8 mouse cellular contexts compared by ENCODE assay signal in the genomic region with DNA sequence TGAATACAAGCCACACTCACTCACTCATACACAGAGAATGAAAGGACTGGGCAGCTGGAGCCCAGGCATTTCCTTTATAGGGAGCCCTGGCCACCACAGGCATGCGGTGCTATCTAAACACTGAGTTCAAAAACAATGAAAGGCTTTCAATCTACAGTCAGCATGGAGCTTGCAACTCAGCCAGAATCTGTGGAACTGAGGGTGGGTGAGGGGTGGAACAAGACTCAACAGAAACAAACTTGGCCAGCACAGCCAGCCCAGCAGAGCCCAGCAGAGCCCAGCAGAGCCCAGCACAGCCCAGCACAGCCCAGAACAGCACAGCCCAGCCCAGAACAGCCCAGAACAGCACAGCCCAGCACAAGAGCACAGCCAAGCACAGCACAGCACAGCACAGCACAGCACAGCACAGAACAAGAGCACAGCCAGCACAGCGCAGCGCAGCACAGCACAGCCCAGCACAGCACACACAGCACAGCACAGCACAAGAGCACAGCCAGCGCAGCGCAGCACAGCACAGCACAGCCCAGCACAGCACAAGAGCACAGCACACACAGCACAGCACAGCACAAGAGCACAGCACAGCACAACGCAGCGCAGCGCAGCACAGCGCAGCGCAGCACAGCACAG. TPM values are rescaled to one million over a fixed set of nuclear protein-coding genes. Genes with fewer than 3 reads are reported as not detected.
A peak's percentile ranks its signal among the peaks of the same experiment; 100 is the strongest.
DNase-seq lines count a peak whose midpoint lies in the region; ATAC-seq and TF ChIP-seq lines count a peak whose summit lies in the region.

No protein-coding gene starts in this region.

- no peak overlapping the region for H3K4me3 ChIP-seq in forebrain, embryonic 15.5 days
- H3K4me3 ChIP-seq in limb, embryonic 10.5 days = no peak overlapping the region
- H3K4me3 ChIP-seq in myocyte = no peak overlapping the region

- H3ac ChIP-seq in myocyte (ENCODE audit: control insufficient read depth, insufficient read length) = peak overlapping the region; percentile 0

- peaks cover 9% of the 10 kb centered on the region for H3K36me3 ChIP-seq in forebrain, embryonic 15.5 days
- peaks cover 75% of the 10 kb centered on the region for H3K36me3 ChIP-seq in limb, embryonic 10.5 days
- H3K36me3 ChIP-seq in myocyte (ENCODE audit: control insufficient read depth, insufficient read depth) = peaks cover 30% of the 10 kb centered on the region

- peaks cover 10% of the 10 kb centered on the region; the same call in 1 of the 2 replicates for H3K4me1 ChIP-seq in forebrain, embryonic 15.5 days
- peaks cover 6% of the 10 kb centered on the region; the same call in 1 of the 2 replicates for H3K4me1 ChIP-seq in limb, embryonic 10.5 days

- WGBS in forebrain, embryonic 15.5 days = 83% methylated on average over 10 of the region's 10 CpGs
- 92% methylated on average over 10 of the region's 10 CpGs for WGBS in limb, embryonic 10.5 days

- H3K9ac ChIP-seq in forebrain, embryonic 15.5 days (replicated peaks) = no peak overlapping the region

- no peak overlapping the region for H3K4me2 ChIP-seq in forebrain, embryonic 15.5 days (replicated peaks)
- H3K4me2 ChIP-seq in myocyte (ENCODE audit: low read depth) = peak overlapping the region; percentile 51

- peaks cover 6% of the 10 kb centered on the region for H3K79me2 ChIP-seq in myocyte (ENCODE audit: control insufficient read depth, insufficient read depth)

- H3K9me3 ChIP-seq in forebrain, embryonic 15.5 days = no peaks in the 10 kb centered on the region
- no peaks in the 10 kb centered on the region for H3K9me3 ChIP-seq in limb, embryonic 10.5 days (replicated peaks)

- H3K27me3 ChIP-seq in forebrain, embryonic 15.5 days = no peaks in the 10 kb centered on the region
- no peaks in the 10 kb centered on the region for H3K27me3 ChIP-seq in limb, embryonic 10.5 days (ENCODE audit: low read depth, poor library complexity, severe bottlenecking)
- no peaks in the 10 kb centered on the region for H3K27me3 ChIP-seq in myocyte (ENCODE audit: control insufficient read depth, insufficient read depth, insufficient read length)

- H3K27ac ChIP-seq in forebrain, embryonic 15.5 days (replicated peaks) = peak overlapping the region; percentile 62
- peak overlapping the region; percentile 66; the same call in 1 of the 2 replicates for H3K27ac ChIP-seq in limb, embryonic 10.5 days

- peak; percentile 22 to 27 for DNase-seq in heart, adult 18-20 months
- DNase-seq in heart, adult 11 months = no peak
- DNase-seq in brain, adult 2 months (ENCODE audit: low read depth, low spot score) = peak; percentile 92
- no peak for DNase-seq in limb, embryonic 10.5 days (ENCODE audit: low spot score)
- DNase-seq in MN1 (ENCODE audit: low spot score) = no peak
- DNase-seq in urinary bladder, adult 2 months (ENCODE audit: low spot score) = no peak

- ATAC-seq in forebrain, embryonic 15.5 days (replicated peaks) = peak; percentile 87

- TF ChIP-seq POLR2A in myocyte (IDR thresholded peaks at IDR 0.05; ENCODE audit: insufficient read length, low read depth) = peak; percentile 12

TF ChIP-seq in myocyte, 11 proteins besides CTCF, POLR2A, EP300 and RAD21:
- TF ChIP-seq MYOG (IDR thresholded peaks at IDR 0.05; ENCODE audit: control insufficient read depth in 1 of 3, insufficient read depth in 1 of 3, insufficient read length in 2 of 3, low read depth in 2 of 3) = peak in 1 of 3 experiments; percentile 30
- TF ChIP-seq TCF12 (IDR thresholded peaks at IDR 0.05; ENCODE audit: insufficient read depth, poor library complexity, severe bottlenecking) = peak; percentile 37
- peak in 2 of 3 experiments; percentile 53 to 57 for TF ChIP-seq MYOD1 (IDR thresholded peaks at IDR 0.05; ENCODE audit: control insufficient read depth in 1 of 3, insufficient read length in 2 of 3, low read depth in 2 of 3)
- TF ChIP-seq E2F4 (IDR thresholded peaks at IDR 0.05; ENCODE audit: insufficient read depth) = no peak

RNA-seq across cellular contexts. Expression of gene Dcaf5, which starts 56.5 kb away (rescaled TPM):
- 10 to 100 TPM; 31.6 to 43.3 TPM for total RNA-seq in heart, adult 18-20 months (2021)
- 19.9 and 21.0 TPM in 2 replicates for polyA plus RNA-seq in forebrain, embryonic 15.5 days (2015; fragmentation: Nextera tagmentation; extraction: Ambion mirVana)
- 9.3 and 12.8 TPM in 2 replicates for polyA plus RNA-seq in limb, embryonic 10.5 days (2016; fragmentation: Nextera tagmentation; extraction: Ambion mirVana)
- polyA plus RNA-seq in myocyte (2012; fragmentation: generic; extraction: Trizol) = 17.7 TPM
- 21.2 and 23.9 TPM in 2 replicates for polyA plus RNA-seq in urinary bladder, adult 2 months (2012; rRNA removed)

Comparison
In these comparisons a context has a peak if more than half of its experiments do, and no peak if none do; other contexts are left out.
1. DNase-seq: peak in heart, adult 18-20 months (2 of 2) and brain, adult 2 months (single experiment); none in heart, adult 11 months (single experiment), limb, embryonic 10.5 days (single experiment), MN1 (single experiment) and urinary bladder, adult 2 months (single experiment).